Mouse (Mus musculus): Measurements from ENCODE around the gene Rnft1.

Rnft1 gene

GRCm38 (mm10) chr11:86484101-86484868 is at the start of gene Rnft1:
TSS of gene Rnft1 (plus strand) at chr11:86484657.
- DNase-seq (ENCODE audit: low spot score in 2 of 2), result peak; percentile 98 to 99

DNA sequence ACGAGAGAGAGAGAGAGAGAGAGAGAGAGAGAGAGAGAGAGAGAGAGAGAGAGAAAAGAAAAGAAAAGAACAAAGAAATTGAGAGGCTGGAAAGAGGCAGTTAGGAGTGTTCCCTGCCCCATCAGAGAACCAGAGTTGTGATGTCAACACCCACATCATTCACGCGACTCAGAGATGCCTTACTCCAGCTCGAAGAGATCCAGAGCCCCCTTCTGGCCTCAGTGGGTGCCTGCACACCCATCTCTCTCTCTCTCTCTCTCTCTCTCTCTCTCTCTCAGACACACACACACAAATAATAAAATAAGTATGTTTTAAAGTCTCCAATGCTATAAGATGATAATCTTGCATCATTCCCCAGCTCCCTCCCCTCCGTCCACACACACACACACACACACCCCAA is 47.6 kb upstream of the Rnft1 start:
- no peak for DNase-seq (ENCODE audit: low spot score in 2 of 2)

DNA sequence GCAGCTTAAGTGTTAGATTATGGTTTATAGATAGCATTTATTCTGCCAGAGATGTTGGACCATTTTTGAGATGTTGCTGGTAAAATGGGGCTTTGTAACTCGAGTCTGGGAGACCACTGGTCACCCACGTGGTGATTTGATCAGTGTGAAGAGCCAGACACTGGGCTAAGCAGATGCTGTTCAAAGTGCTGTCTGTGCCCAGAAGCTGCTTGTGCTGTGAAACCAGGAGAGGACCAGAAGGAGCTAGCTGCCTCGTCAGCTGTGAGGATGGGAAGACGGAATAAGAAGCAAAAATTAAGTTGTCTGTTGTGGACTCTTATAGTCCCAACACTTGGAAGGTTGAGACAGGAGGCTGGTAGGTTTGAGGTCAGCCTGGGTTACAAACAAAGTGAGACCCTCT is 46.2 kb upstream of the Rnft1 start:
- no peak for DNase-seq (ENCODE audit: low spot score in 2 of 2)

DNA sequence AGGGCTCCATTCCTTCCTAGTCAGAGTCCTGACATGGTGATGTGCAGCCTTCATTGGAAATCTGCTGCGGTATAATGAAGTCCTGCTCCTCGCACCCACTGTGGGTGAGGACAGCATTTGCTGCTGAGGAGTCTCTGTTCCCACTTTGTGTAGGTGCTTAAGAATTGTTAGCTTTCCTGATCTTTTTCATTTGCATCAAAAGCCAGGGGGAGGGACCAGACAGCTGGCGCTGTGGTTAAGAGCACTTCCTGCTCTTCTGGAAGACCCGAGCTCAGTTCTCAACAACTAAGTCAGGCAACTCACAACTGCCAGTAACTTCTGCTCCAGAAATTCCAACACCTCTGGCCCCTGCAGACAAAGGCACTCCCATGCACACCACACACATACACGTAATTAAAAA is 43.7 kb upstream of the Rnft1 start:
- DNase-seq (ENCODE audit: low spot score in 2 of 2), result no peak

GRCm38 (mm10) chr11:86453991-86454390 is 30.5 kb upstream of the Rnft1 start:
- no peak for DNase-seq (ENCODE audit: low spot score in 2 of 2)

DNA sequence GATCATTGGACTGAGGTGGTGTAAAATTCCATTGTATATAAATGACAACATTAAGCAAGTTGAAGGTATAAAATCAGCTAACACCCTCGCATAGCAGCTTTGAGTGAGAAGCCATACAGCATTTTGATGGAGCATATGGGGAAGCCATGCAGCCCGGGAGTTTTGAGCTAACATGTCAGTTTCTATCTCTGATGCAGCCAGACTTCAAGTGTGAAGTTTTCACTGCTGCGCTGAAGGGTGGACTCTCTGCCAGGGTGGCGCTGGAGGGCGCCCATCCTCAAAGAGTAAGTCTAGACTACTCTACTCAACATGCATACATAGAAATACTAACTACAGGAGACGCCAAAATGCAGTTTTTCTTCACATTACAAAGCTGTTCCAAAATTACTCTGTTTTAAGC is 26.9 kb upstream of the Rnft1 start:
- DNase-seq (ENCODE audit: low spot score in 2 of 2), result no peak

GRCm38 (mm10) chr11:86458866-86459265 is 25.6 kb upstream of the Rnft1 start:
- DNase-seq (ENCODE audit: low spot score in 2 of 2), result no peak

- no peak for DNase-seq (ENCODE audit: low spot score in 2 of 2)
Observed at GRCm38 (mm10) chr11:86462579-86462978, 21.9 kb upstream of the Rnft1 start.

GRCm38 (mm10) chr11:86464275-86464674 is 20.2 kb upstream of the Rnft1 start:
- DNase-seq (ENCODE audit: low spot score in 2 of 2), result peak; percentile 37 to 67

DNA sequence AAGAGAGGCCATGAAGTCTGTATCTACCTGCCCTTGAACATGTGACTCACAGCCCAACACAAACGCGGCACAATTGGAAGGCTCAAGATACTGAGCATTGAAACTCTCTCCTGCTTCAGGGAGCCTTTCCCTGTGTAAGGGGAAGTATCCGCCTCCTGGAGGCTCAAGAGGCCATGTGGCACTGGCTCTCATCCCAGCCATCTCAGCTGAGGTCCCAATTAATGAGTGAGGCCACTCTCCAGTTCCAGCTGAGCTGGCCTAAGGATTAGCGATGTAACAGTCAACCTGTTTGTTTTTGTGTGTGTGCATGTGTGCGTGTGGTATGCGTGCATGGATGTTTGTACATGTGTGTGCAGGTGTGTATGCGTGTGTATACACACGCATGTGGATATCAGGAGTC is 16.1 kb upstream of the Rnft1 start:
- DNase-seq (ENCODE audit: low spot score in 2 of 2), result no peak

DNA sequence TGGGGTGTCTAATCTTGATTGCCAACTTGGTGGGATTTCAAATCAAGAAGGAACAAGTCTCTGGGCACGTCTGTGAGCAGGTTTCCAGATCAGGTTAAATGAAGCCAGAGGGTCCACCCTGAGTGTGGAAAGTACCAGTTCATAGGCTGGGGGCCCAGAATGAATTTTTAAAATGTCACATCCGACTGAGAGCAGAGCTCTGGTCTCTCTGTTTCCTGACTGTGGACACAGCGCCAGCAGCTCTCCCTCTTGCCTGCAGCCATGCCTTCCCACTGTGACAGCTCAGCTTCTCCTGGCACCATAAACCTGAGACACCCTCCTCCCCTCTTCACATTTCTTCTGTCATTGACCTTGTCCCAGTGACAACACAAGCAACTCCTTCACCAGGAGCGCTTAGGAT is 15.5 kb upstream of the Rnft1 start:
- no peak for DNase-seq (ENCODE audit: low spot score in 2 of 2)

DNA sequence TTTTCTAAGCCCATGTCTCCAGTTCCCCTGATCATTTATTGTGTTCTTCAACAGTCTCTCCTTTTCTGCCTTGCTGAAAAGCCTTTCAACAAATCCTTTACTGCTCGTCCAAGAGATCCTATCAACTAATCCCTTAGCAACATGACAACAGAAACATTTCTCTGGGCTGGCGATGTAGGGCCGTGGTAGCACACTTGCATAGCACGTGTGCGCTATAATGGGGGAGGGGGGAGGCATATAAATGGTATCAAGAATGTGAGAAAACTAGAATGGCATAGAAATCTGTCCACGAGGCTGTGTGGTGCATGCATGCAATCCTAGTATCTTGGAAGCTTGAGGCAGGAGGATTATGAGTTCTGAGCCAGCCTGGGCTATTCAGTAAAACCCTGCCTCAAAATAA is 12.7 kb upstream of the Rnft1 start:
- no peak for DNase-seq (ENCODE audit: low spot score in 2 of 2)

- DNase-seq (ENCODE audit: low spot score in 2 of 2), result no peak
Observed at GRCm38 (mm10) chr11:86472771-86473171, 11.7 kb upstream of the Rnft1 start.

GRCm38 (mm10) chr11:86473576-86473975 is 10.9 kb upstream of the Rnft1 start:
- no peak for DNase-seq (ENCODE audit: low spot score in 2 of 2)

GRCm38 (mm10) chr11:86484910-86485510 is 553 bp downstream of the Rnft1 start:
- DNase-seq (ENCODE audit: low spot score in 2 of 2), result peak in 1 of 2 experiments; percentile 44

DNA sequence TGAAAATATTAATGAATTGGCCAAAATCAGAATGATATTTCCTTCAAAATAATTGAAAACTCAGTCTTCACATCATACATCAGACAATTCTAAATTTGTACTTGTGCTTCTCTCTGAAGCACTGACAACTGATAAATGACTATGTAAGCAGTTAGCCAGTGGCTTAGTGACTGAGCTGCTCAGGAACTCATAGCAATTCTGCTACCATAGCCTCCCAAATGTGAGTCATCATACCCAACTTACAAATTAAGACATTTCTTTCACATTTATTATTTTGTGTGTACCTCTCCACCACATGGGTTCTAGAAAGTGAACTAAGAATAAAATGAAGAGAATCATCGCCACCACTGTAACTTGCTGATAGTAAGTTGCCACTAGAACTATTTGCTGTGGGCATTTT is 6.3 kb downstream of the Rnft1 start:
- no peak for DNase-seq (ENCODE audit: low spot score in 2 of 2)

GRCm38 (mm10) chr11:86497356-86497755 is 12.9 kb downstream of the Rnft1 start:
- no peak for DNase-seq (ENCODE audit: low spot score in 2 of 2)

- no peak for DNase-seq (ENCODE audit: low spot score in 2 of 2)
Observed at GRCm38 (mm10) chr11:86497908-86498307, 13.5 kb downstream of the Rnft1 start.

DNA sequence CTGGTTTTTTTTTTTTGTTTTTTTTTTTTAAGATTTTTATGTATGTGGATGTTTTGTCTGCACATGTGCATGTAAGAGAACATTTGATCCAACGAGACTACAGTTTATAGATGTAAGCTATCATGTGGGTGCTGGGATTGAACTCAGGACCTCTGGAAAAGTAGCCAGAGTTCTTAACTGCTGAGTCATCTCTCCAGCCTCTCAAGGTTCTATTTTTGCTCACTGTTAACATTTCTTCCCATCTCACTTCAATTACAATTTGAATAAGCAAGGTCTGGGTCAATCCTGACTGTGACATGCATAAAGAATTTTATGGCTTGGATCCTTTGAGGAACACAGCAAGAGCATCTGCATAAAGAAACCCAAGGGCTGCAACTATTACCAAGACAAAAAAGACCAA is 16.3 kb downstream of the Rnft1 start:
- DNase-seq (ENCODE audit: low spot score in 2 of 2), result no peak

GRCm38 (mm10) chr11:86503121-86503520 is 18.7 kb downstream of the Rnft1 start:
- no peak for DNase-seq (ENCODE audit: low spot score in 2 of 2)

DNA sequence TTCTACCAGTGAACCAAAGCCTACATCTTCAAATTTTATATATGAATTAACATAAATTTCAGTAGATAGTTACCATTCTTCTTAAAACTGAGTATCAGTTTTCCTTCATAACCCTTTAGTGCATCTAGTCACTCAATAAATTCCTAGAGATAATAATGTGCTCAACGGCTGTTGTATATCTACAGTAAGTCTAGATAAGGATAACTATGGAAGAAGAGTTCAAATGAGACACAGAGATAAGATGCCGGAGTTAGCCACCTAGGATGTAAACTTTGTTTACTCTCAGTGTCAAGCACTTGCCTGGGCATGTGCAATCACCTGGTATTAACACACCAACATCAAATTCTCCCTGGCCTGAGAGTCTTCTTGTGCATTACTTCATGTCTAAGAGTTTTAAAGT is 22.9 kb downstream of the Rnft1 start:
- no peak for DNase-seq (ENCODE audit: low spot score in 2 of 2)

DNA sequence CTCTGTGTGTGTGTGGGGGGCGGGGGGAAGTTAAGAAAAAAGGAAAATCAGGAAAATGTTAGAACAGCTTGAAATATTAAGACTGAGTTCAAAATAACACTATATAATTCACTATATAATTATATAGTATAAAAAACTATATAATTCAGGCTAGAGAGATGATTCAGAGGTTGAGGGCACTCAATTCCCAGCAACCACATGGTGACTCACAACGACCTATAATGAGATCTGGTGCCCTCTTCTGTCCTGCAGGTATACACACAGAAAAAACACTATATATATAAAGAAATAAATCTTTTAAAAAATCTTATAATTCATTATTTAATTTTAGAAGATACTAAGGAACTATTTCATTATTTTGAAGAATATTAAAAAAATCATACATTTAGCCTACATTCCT is 23.5 kb downstream of the Rnft1 start:
- DNase-seq (ENCODE audit: low spot score in 2 of 2), result no peak

- DNase-seq (ENCODE audit: low spot score in 2 of 2), result no peak
Observed at GRCm38 (mm10) chr11:86516620-86517019, 32.2 kb downstream of the Rnft1 start.

DNA sequence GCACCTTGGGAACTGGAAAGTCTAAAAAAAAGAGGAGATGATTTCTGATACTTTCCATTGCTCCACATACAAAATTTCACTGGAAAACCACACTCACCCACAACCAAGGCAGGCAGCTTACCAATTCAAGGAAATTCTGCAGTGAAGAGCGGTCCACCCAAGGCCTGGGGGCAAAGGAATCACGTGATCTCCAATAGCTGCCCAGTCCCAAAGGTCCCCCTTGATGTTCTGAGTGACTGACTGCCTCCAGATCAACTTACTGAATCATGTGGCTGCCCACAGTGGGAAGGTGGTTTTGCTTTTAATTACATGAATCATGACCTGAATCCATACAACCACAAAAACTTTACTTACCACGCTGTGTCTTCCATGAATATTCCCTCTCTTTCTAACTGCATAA is 32.8 kb downstream of the Rnft1 start:
- DNase-seq (ENCODE audit: low spot score in 2 of 2), result no peak
